Mouse (Mus musculus) G1E-ER4 (cell line): Measurements from ENCODE around the gene Fam71e1. TPM values are rescaled to one million over a fixed set of nuclear protein-coding genes. Genes with fewer than 3 reads are reported as not detected.

Experiments
- GATA1 ChIP-seq: IDR thresholded peaks from one replicate; pipeline ENCODE4 v1.8.0; 2012; ENCODE audit warnings: low read length, inconsistent platforms
- polyA plus RNA-seq: library from polyadenylated mRNA; stranded (reverse); fragments of >175 nt; gene quantifications from 2 replicates; pipeline ENCODE4 v1.2.3, GENCODE M21; 2012

The Fam71e1 gene
- polyA plus RNA-seq, 1 experiment, result 18.1 TPM

DNA sequence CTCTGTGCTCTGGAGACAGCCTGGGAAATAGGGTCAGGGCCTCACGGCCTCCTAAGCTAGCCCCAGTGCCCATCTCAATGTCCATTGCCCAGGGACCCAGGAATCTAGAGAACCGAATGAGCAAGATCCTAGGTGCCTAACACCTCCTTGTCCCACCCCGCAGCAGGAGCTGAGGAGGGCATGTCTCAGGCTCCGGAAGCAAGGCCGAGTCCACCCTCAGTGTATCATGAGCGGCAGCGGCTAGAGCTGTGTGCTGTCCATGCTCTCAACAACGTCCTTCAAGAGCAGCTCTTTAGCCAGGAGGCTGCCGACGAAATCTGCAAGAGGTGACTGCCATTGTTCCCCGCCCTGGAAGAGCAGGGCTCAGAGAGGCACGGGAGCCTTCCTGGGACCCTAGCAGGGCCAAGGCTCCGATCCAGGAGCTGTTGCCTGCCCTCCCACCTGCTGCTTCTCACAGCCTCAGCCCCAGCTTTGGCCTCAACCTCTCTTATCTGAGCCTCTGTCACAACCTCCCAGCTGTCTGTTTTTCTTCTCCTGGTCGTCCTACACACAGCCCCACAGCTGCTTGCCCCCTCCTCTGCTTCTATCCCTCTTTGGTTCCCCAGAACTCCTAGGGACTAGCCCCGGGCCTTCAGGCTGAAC is 27.6 kb upstream of the Fam71e1 start:
- TF ChIP-seq GATA1, result no peak

- no peak for TF ChIP-seq GATA1
Measured at GRCm38 (mm10) chr7:44469677-44470675, 26.4 kb upstream of the Fam71e1 start.

DNA sequence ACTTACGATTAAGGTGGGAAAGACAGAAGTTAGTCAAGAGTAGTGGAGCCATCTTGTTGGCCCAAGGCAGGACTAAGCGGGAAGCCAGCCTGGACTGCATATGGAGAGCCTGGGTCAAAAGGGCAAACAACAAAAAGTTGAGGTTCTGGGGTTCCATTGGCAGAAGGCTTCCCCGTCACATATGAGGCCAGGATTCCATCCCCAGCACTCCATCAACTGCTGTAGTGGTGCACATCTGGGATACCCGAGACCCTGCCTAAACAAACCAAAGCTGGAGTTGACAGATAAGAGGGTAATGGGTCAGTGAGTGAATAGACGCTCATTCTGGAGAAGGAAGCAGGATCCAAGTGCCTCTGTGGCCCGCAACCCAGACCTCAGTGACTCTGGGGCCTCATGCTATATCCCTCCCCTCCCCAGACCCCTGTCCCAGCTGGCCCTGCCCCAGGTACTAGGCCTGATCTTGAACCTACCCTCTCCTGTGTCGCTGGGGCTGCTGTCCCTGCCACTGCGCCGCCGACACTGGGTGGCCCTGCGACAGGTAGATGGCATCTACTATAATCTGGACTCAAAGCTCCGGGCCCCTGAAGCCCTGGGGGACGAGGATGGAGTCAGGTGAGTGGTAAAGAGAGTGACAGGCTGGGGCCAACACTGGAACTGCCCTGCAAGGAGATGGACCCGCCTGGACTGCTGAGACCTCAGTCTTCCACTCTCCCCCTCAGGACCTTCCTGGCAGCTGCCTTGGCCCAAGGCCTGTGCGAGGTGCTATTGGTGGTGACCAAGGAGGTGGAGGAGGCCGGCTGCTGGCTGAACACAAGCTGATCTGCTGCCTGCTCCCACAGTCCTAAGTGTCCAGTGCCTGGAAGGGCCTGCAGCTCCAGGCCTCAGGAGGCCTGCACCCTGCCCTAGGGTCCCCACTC is 25.4 kb upstream of the Fam71e1 start:
- TF ChIP-seq GATA1, result no peak

- TF ChIP-seq GATA1, result no peak
Measured at GRCm38 (mm10) chr7:44471880-44472557, 24.4 kb upstream of the Fam71e1 start.

DNA sequence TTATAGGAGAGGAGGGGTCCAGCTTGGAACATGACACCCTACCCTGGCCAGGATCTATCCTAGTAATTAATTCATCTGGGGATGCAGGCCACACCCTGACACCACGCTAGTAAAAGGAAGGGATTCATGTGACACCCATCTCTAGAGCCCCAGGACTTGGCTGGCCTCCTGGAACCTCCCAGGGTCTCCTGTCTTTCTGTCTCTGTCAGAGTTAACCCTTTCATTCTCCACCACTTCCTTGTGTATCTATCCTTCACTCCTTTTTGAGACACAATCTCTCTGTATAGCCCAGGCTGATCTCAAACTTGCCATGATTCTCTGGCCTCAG is 23.9 kb upstream of the Fam71e1 start:
- TF ChIP-seq GATA1, result no peak

DNA sequence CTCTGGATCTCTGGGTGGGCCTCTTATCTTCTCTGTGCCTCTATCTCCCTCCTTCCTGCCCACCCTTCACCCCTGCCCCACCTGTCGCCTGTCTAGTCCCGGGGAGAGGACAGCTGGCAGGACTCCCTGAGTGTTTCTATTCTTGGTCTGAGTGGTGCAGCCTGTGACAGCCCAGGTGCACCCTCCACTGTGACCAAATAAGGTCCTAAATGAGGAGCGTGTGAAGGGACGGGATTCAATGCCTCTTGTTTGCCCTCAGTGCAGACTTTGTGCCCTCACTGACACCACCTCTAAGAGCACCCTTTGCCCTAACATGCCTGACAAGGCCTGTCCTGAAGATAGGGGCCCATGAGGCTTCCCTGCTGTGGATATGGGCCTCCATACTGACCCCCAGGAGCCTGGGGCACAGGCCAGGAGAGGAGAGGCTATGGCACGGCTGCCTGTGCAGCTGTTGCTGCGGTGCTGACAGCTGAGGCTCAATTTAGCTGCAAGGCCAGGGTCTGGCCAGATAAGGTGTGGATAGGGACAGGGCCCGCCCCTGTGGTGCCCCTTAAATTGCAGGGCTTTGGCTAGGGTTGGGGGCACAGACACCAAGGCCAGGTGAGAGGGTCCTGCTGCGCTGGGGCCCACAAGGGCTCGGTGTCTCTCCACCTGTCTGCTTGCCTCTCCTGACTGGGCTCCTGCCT is 23.3 kb upstream of the Fam71e1 start:
- no peak for TF ChIP-seq GATA1

DNA sequence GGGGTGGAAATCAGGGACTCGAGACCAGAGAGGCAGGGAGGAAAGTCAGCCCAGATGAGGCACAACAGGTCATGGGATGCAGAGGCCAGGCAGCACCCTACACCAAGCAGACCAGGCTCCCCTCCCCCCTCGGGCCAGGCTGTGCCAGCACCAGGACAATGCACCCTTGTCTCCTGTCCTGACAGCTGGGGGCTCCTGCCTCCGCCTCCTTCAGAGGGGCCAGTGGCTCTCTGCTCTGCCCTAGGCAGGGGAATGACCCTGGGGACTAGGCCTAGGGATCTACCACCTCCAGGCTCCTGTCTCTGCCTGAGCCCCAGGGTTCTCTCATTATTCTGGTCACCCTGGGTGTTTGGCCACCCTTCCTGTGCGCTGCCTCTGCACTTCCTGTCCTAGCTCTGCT is 22.0 kb upstream of the Fam71e1 start:
- no peak for TF ChIP-seq GATA1

- TF ChIP-seq GATA1, result no peak
Measured at GRCm38 (mm10) chr7:44475046-44475614, 21.3 kb upstream of the Fam71e1 start.

DNA sequence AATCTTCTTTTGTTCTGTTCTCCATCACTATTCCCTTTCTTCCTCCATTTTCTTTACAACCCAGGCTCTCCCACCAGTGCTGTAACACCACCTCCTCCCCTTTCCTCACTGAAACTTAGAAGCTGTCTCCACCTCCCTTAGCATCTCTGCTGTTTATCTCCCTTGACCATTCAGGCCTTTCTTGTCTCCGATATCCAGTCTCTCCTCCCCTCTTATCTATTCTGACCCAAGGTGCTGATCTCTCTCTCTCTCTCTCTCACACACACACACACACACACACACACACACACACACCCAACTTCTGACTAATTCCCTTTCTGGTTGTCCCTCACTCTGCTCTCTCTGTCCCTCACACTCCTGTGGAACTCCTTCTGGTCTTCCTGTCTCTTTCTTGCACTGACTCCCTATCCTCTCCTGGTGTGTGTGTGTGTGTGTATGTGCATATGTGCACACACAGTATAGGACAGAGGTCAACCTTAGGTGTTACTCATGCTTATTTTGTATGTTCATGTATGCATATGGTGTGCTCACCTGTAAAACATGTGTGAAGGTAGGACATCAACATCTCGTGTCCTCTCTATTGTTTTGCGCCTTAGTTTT is 13.4 kb upstream of the Fam71e1 start:
- TF ChIP-seq GATA1, result peak; percentile 64

- no peak for TF ChIP-seq GATA1
Measured at GRCm38 (mm10) chr7:44484109-44484508, 12.3 kb upstream of the Fam71e1 start.

DNA sequence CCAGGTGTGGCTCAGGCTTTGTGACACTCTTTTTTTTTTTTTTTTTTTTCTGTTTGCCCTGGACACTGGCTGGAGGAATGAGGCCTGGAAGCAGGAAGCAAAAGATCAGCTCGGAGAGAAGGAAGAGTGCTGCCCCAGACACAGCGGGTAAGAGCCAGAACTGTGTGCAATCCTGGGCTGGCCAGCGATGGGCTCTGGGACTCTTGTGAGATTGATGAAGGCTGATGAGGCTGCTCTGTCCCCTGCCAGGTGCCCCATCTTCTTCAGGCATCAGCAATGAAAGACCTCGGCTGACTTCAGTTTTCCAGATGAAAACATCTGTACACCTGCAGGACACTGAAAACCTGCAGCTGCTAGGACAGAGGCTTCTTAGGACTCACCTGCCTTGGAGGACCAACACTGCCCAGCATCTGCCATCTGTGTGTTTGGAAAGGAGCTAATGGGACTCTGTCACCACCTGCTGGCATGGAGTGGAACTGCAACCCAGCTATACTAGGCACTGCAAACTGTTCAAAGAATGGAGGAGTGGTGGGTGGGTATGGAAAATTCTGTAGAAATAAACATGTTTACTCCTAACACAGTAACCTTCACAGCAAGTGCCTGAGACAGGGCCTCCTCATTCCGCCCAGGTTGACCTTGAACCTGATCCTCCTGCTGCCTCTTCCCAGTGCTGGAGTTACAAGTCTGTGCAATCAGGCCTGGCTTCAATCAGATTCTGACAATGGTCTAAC is 11.4 kb upstream of the Fam71e1 start:
- TF ChIP-seq GATA1, result no peak

GRCm38 (mm10) chr7:44485572-44486195 is 10.7 kb upstream of the Fam71e1 start:
- no peak for TF ChIP-seq GATA1

DNA sequence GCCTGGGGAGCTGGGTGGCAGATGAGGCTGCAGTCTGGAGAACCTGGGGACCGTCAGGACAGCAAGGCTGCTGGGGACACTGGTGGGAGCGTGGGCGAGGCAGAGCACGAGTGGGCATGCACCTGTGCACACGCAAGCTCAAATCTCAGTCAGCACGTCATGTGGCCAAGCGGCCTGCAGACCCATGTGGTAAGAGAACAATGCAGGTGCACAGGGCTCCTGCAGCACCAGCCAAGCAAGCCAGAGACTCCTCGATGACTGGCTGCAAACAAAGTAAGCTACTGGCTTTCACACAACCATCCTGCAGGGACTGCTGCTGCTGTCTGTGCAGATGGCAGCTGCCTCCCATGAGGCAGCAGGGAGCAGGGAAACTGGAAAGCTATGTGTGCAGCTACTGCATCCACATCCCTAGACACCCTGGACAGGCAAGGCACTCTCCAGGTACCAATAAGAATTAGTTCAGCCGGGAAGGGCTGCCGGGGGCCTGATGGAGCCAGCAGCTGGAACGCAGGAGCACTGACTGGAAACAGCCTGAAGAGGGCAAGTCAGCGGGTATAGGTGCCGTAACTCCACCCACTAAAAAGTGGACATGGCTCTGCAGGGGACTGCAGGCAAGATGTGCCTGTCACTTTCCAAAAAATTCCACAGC is 9.3 kb upstream of the Fam71e1 start:
- no peak for TF ChIP-seq GATA1
